Mouse (Mus musculus) right cerebral cortex, postnatal 4 days (tissue): ENCODE measurements around the gene Adamts8.

Experiments used
- DNase-seq: peaks from one replicate; pipeline ENCODE4 v3.0.0-alpha.2; 2022

Gene Adamts8

DNA sequence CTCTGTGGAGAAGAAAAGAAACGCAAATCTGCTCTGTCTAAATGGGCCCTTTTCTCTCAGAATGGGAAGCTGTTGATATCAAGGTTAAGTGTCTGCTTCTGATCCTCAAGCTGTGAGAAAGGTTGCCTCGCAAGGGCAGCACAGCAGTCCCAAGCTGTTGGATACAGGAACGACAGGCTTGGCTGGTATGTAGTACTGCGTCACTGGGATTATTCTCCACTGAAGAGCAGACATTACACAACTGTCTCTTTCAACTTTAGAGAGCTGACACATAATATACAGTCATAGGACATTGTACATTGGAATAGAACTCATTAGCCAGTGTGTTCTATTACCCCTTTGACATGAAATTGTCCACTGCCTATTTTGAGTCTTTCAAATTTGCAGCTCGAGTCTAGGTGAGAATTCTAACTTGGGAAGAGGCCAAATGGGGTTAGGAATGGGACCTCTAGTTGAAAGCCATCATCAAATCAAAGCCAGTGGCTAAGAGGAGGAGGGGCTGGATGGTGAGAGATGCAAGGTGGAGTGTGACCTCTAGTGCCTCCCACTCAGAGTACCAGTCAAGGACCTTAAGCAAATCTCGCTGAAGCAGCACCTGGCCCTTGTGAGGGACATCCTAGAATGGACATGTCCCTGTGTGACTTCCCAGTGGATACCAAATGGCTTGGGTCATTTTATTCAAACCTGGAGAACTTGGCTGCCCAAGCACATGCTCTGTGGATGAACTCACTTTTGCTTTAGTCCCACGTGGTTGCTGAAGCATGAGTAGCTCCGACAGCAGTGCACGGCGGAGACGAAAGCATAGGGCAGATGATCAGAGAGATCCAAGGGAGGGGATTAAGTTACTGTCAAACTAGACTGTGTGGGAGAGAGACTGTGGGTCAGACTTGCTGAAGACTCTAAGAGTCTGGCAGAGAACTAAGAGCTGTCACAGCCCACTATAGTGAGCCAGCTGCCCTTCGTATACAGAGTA is 54.5 kb downstream of the Adamts8 start:
- DNase-seq: no peak

DNA sequence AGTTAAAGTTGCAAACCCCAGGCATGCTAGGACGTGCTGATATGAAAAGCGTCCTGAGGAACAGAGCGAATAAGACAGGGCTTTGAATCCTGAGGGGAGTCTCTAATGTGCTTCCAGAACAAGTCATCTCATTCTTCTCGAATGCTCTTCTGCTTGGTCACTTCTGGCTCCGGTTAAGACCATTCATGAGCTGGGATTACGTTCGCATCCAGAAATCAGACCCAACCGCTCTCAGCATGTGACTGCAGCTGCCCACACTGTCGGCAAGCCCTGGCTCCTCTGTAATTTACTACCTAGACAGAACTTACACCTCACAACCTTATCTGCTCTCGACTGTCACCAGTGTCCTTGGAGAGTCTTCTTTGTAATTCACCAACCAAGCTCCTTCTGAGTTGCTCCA is 58.3 kb downstream of the Adamts8 start:
- no peak for DNase-seq

DNA sequence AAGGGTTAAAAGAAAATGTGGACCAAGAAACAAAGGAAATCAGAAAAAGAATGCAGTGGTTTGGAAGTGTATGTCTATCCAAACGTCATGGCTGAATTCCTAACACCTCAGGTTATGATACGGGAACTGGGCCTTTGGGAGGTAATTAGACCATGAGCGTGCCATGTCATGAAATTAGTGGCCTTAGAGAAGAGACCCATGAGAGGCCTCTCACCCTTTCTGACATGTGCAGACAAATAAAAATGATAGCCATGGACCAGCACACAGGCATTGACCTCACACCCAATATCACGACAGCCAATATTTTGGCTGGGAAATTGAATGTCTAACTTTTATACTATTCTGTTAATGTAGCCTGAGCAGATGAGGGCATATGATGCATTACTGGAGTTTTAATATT is 60.2 kb downstream of the Adamts8 start:
- no peak for DNase-seq

DNA sequence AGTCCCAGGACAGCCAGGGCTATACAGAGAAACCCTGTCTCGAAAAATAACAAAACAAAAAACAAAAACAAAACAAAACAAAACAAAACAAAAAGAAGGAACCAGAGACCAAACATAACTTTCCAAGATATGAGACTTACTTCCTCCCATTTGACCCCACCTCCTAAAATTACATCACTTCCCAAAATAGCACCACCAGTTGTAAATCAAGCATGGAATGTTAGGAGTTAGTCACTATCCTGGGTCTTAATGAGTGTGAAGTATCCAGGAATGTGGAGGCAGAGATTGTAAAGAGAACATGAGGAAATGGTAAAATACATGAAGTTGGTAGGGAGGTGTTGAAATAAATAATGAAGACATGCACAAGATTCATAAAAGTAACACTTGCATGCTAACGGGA is 67.0 kb downstream of the Adamts8 start:
- no peak for DNase-seq

DNA sequence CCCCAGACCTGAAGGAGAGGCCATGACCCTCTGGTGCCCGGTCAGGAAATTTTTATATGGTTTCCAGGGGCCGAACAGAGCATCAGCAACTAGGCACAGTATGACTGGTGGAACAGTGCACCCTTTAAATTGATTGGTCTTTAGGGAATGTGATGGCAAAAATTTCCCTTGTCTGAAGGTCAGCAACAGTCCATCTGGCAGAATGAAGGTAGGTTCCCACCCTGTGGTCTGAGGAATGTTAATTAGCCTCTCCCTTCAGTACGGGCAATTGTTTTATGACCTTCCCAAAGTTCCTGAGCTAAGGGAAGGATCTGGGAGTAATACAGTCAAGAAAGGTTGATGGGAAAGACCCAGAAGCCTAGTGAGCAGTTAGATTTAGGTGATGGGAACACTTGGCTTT is 67.7 kb downstream of the Adamts8 start:
- no peak for DNase-seq

DNA sequence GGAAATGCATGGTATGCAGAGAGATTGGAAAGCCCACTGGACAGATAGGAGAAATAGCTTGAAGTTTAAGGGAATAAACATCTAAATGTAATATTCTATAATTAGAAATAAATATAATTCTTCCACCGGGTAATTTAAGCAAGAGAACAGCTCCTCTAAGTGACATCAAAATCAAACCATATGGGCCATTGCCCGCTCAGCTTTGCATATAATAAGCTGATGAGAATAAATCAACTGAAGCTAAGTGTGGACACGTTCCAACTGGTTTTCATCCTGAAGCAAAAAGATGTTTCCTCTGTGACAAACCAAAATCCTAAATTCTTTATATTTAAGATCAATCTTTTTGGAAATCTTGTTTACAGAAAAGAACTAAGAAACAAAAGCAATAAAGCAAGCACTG is 68.4 kb downstream of the Adamts8 start:
- DNase-seq: no peak

DNA sequence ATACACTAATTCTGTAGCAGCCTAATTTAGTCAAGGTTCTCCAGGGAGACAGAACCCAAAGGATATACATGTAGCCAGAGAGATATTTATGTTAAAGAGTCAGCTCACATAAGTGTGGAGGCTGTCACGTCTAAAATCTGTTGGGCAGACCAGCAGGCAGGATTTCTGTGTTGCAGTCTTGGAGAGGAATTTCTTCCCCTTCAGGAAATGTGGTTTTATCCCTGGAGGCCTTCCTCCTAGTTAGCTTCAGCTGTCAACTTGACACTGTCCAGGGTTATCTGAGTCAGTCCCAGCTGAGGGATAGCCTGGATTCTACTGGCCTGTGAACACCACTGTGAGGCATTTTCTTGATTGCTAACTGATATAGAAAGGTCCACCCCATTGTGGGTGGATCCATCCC is 69.2 kb downstream of the Adamts8 start:
- no peak for DNase-seq

DNA sequence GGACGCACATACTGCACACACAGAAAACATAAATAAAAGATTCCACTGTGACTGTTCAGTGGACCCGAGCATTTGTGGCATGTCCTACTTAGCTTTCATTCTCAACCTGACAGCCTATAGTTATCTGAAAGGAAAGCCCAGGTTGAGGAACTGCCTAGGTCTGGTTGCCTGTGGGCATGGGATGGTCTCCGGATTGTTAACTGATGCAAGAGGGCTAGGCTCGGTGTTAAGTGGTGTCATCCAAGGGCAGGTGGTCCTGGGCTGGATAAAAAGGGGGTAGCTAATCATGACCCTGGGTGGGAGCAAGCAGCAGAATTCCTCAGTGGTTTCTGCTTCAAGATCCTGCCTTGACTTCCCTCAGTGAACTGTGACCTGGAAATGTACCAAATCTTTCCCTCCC is 70.3 kb downstream of the Adamts8 start:
- DNase-seq: no peak

DNA sequence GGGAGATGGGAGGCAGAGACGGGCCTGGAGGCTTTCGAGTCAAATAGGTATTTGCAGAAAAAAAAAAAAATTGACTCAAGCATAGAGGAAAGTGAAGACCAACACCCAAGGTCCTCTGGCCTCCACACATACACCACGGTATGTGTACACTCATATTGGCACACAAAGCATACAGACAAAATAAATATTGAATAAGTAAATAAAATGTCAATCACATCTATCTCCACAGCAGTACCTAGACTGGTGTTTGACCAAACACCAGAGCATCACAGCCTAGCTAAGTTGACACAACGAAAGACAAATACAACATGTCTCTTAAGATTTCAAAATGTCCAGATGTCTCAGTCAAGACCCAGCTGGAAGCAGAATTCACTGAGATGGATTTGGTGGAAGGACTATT is 71.1 kb downstream of the Adamts8 start:
- no peak for DNase-seq
